Mouse (Mus musculus) heart, embryonic 12.5 days (tissue): Measurements from ENCODE around the gene St6galnac3. TPM values are rescaled to one million over a fixed set of nuclear protein-coding genes. Genes with fewer than 3 reads are reported as not detected.

Experiments
- ATAC-seq: fragments of 200-750 bp; cut with Nextera tagmentation; 2 replicates; pipeline ENCODE4 v1.8.0; 2017; ENCODE audit warnings: moderate TSS enrichment, moderate library complexity; ENCODE audit not compliant: insufficient number of reproducible peaks, low FRiP score
- H3K27ac ChIP-seq: fragments of 300-500 bp; sonication (generic); 2 replicates; pipeline ENCODE4 v1.5.1; 2016; ENCODE audit warnings: mild to moderate bottlenecking, moderate library complexity; ENCODE audit not compliant: poor library complexity, severe bottlenecking
- H3K27me3 ChIP-seq: fragments of 300-500 bp; sonication (generic); replicated peaks from 2 replicates; pipeline ENCODE4 v1.6.1; 2016; ENCODE audit warnings: mild to moderate bottlenecking, moderate library complexity
- H3K36me3 ChIP-seq: fragments of 300-500 bp; sonication (generic); 2 replicates; pipeline ENCODE4 v1.6.1; 2016; ENCODE audit warnings: mild to moderate bottlenecking, moderate library complexity
- H3K4me1 ChIP-seq: fragments of 300-500 bp; sonication (generic); replicated peaks from 2 replicates; pipeline ENCODE4 v1.6.1; 2016; ENCODE audit warnings: mild to moderate bottlenecking
- H3K4me2 ChIP-seq: fragments of 300-500 bp; sonication (generic); 2 replicates; pipeline ENCODE4 v1.6.1; 2016; ENCODE audit warnings: mild to moderate bottlenecking, moderate library complexity
- H3K4me3 ChIP-seq: fragments of 300-500 bp; sonication (generic); 2 replicates; pipeline ENCODE4 v1.5.1; 2016; ENCODE audit warnings: mild to moderate bottlenecking
- H3K9ac ChIP-seq: fragments of 300-500 bp; sonication (generic); 2 replicates; pipeline ENCODE4 v1.6.1; 2016; ENCODE audit warnings: mild to moderate bottlenecking, moderate library complexity
- H3K9me3 ChIP-seq: fragments of 300-500 bp; sonication (generic); replicated peaks from 2 replicates; pipeline ENCODE4 v1.6.1; 2016; ENCODE audit warnings: mild to moderate bottlenecking, moderate library complexity
- WGBS: fragments of 180-500 bp; shearing (Covaris S2); methylation state at CpG from one replicate; pipeline ENCODE4 v1.1.7; 2016; 5-methylcytosine and 5-hydroxymethylcytosine counted together
- polyA plus RNA-seq: library from polyadenylated mRNA; unstranded; fragments of >200 nt; fragmentation: Nextera tagmentation; extraction: Ambion mirVana; gene quantifications from 2 replicates; pipeline ENCODE4 v1.2.1, GENCODE M21; 2016

Gene St6galnac3
- polyA plus RNA-seq, 1 experiment from 2014 or later: 27.0 TPM

- no peak overlapping the region for H3K4me2 ChIP-seq
- no peaks in the 10 kb centered on the region for H3K27me3 ChIP-seq
- no peaks in the 10 kb centered on the region for H3K36me3 ChIP-seq
- H3K4me1 ChIP-seq: peaks cover 23% of the 10 kb centered on the region
- 49% methylated on average over 5 of the region's 5 CpGs for WGBS
- peaks cover 6% of the 10 kb centered on the region for H3K9me3 ChIP-seq
- H3K27ac ChIP-seq: no peak overlapping the region
- ATAC-seq: no peak
- H3K9ac ChIP-seq: no peak overlapping the region
- H3K4me3 ChIP-seq: no peak overlapping the region
Observed at GRCm38 (mm10) chr3:153278249-153278648, 446.7 kb downstream of the St6galnac3 start.

- H3K4me2 ChIP-seq: no peak overlapping the region
- peaks cover 10% of the 10 kb centered on the region for H3K9me3 ChIP-seq
- H3K4me3 ChIP-seq: no peak overlapping the region
- H3K4me1 ChIP-seq: peaks cover 23% of the 10 kb centered on the region
- no peaks in the 10 kb centered on the region for H3K36me3 ChIP-seq
- no peak for ATAC-seq
- no peak overlapping the region for H3K27ac ChIP-seq
- H3K27me3 ChIP-seq: no peaks in the 10 kb centered on the region
- H3K9ac ChIP-seq: no peak overlapping the region
- 53% methylated on average over 16 of the region's 16 CpGs for WGBS
Observed at GRCm38 (mm10) chr3:153277389-153277999, 447.5 kb downstream of the St6galnac3 start.

- Histone ChIP-seq H3K27me3 (no peaks in the 10 kb centered on the region), H3K36me3 (no peaks in the 10 kb centered on the region), H3K9me3 (peaks cover 10% of the 10 kb centered on the region), H3K4me1 (peaks cover 24% of the 10 kb centered on the region), H3K27ac (no peak overlapping the region), H3K4me3 (no peak overlapping the region), H3K4me2 (no peak overlapping the region), H3K9ac (no peak overlapping the region)
- ATAC-seq: no peak
- 61% methylated on average over 16 of the region's 16 CpGs for WGBS
Observed at GRCm38 (mm10) chr3:153276830-153277388, 448.1 kb downstream of the St6galnac3 start.

GRCm38 (mm10) chr3:153276101-153276829 is 448.7 kb downstream of the St6galnac3 start:
- Histone ChIP-seq H3K9me3 (peaks cover 10% of the 10 kb centered on the region), H3K36me3 (no peaks in the 10 kb centered on the region), H3K27me3 (no peaks in the 10 kb centered on the region), H3K4me1 (peaks cover 28% of the 10 kb centered on the region), H3K27ac (no peak overlapping the region), H3K9ac (no peak overlapping the region), H3K4me2 (no peak overlapping the region), H3K4me3 (no peak overlapping the region)
- no peak for ATAC-seq
- WGBS: 80% methylated on average over 8 of the region's 8 CpGs

- Histone ChIP-seq H3K9me3 (peaks cover 10% of the 10 kb centered on the region), H3K27me3 (no peaks in the 10 kb centered on the region), H3K4me3 (no peak overlapping the region), H3K9ac (no peak overlapping the region), H3K4me1 (peaks cover 12% of the 10 kb centered on the region; the same call in 1 of the 2 replicates), H3K27ac (no peak overlapping the region), H3K4me2 (no peak overlapping the region), H3K36me3 (no peaks in the 10 kb centered on the region)
- WGBS: 33% methylated on average over 1 of the region's 1 CpGs
- ATAC-seq: no peak
Observed at GRCm38 (mm10) chr3:153272241-153272640, 452.7 kb downstream of the St6galnac3 start.

- Histone ChIP-seq H3K9ac (no peak overlapping the region), H3K4me1 (0 out of 2 replicates have a peak, but pooled peaks cover 5% of the 10 kb centered on the region), H3K4me3 (no peak overlapping the region), H3K9me3 (no peaks in the 10 kb centered on the region), H3K27ac (no peak overlapping the region), H3K36me3 (no peaks in the 10 kb centered on the region), H3K4me2 (no peak overlapping the region), H3K27me3 (no peaks in the 10 kb centered on the region)
- WGBS: 60% methylated on average over 8 of the region's 8 CpGs
- no peak for ATAC-seq
Observed at GRCm38 (mm10) chr3:153267397-153267796, 457.6 kb downstream of the St6galnac3 start.

- 81% methylated on average over 5 of the region's 5 CpGs for WGBS
- ATAC-seq: no peak
- no peaks in the 10 kb centered on the region for H3K4me1 ChIP-seq
Observed at GRCm38 (mm10) chr3:153261985-153262384, 463.0 kb downstream of the St6galnac3 start.

GRCm38 (mm10) chr3:153260225-153260933 is 464.6 kb downstream of the St6galnac3 start:
- no peak overlapping the region for H3K27ac ChIP-seq
- H3K9ac ChIP-seq: no peak overlapping the region
- H3K4me2 ChIP-seq: no peak overlapping the region
- WGBS: 60% methylated on average over 7 of the region's 7 CpGs
- H3K4me1 ChIP-seq: no peaks in the 10 kb centered on the region
- H3K9me3 ChIP-seq: no peaks in the 10 kb centered on the region
- H3K4me3 ChIP-seq: no peak overlapping the region
- ATAC-seq: no peak
- no peaks in the 10 kb centered on the region for H3K27me3 ChIP-seq
- no peaks in the 10 kb centered on the region for H3K36me3 ChIP-seq

More at GRCm38 (mm10) chr3:153261985-153262384, 463.0 kb downstream of the St6galnac3 start:
- Histone ChIP-seq H3K9me3 (no peaks in the 10 kb centered on the region), H3K27me3 (no peaks in the 10 kb centered on the region), H3K9ac (no peak overlapping the region), H3K27ac (no peak overlapping the region), H3K4me3 (no peak overlapping the region), H3K36me3 (no peaks in the 10 kb centered on the region), H3K4me2 (no peak overlapping the region)

GRCm38 (mm10) chr3:153255910-153256309 is 469.1 kb downstream of the St6galnac3 start:
- no peak overlapping the region for H3K9ac ChIP-seq
- H3K27me3 ChIP-seq: no peaks in the 10 kb centered on the region
- WGBS: 80% methylated on average over 8 of the region's 8 CpGs
- H3K36me3 ChIP-seq: no peaks in the 10 kb centered on the region
- no peak overlapping the region for H3K4me2 ChIP-seq
- no peak for ATAC-seq
- H3K9me3 ChIP-seq: no peaks in the 10 kb centered on the region
- no peaks in the 10 kb centered on the region for H3K4me1 ChIP-seq
- H3K27ac ChIP-seq: no peak overlapping the region
- H3K4me3 ChIP-seq: no peak overlapping the region

- Histone ChIP-seq H3K4me3 (no peak overlapping the region), H3K4me2 (no peak overlapping the region), H3K36me3 (no peaks in the 10 kb centered on the region), H3K27me3 (no peaks in the 10 kb centered on the region), H3K9me3 (no peaks in the 10 kb centered on the region), H3K9ac (no peak overlapping the region), H3K4me1 (no peaks in the 10 kb centered on the region), H3K27ac (no peak overlapping the region)
- ATAC-seq: no peak
- 91% methylated on average over 3 of the region's 3 CpGs for WGBS
Observed at GRCm38 (mm10) chr3:153251653-153252052, 473.3 kb downstream of the St6galnac3 start.
